In the genomic region with DNA sequence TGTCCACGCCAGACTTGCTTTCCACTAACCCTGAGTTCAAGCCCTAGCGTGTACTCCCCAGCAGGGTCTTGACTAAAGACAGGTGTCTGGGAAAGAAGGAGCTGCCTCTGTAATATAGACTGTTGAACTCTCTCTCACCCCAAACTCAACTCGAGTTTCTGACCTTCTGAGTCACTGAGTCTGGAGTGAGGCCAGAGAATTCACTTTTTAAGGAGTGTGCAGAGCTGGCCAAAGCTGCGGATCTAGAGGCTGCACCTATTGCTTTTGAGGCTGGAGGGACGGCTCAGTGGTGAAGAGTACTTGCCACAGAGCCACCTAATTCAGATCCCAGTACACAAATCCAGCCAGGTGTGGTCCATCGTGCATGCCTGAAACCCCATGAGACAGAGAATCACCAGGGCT, we compare ENCODE assay signal across 10 mouse cellular contexts. TPM values are rescaled to one million over a fixed set of nuclear protein-coding genes. Genes with fewer than 3 reads are reported as not detected.
DNase-seq lines count a peak whose midpoint lies in the region; ATAC-seq and TF ChIP-seq lines count a peak whose summit lies in the region.
"Had no signal": no experiment of that assay in that cellular context is flagged by ENCODE, and none has a peak within 500 bp of the region (broad histone marks: within the 10 kb centered on the region; RNA-seq: fewer than 3 reads in every experiment).

No protein-coding gene starts in this region.

- CTCF ChIA-PET in Patski (lab: Charles Lee) = interaction anchor here (1.5 to 3.8 kb wide), 5 partner anchors 18 to 72 kb away, joined by 4 to 15 read pairs (median 5); partner anchors contain the start of gene Soat2

- in situ Hi-C loops in Patski (cut with MboI; ENCODE audit: low pct_unique_long_range_greater_than_20kb) = no loop called here

- no peaks in the 10 kb centered on the region for H3K27me3 ChIP-seq in heart, postnatal 0 days (ENCODE audit: control insufficient read depth, insufficient read depth, low read length)
- no peaks in the 10 kb centered on the region for H3K27me3 ChIP-seq in Patski
- H3K27me3 ChIP-seq in embryonic facial prominence, embryonic 15.5 days = no peaks in the 10 kb centered on the region

- peak; percentile 40 for DNase-seq in heart, postnatal 0 days (ENCODE audit: low spot score)
- no peak for DNase-seq in heart, postnatal 4 days
- peak; percentile 75 for DNase-seq in Patski (ENCODE audit: low read depth, low spot score)
- peak; percentile 51 for DNase-seq in lung, postnatal 10 days
- DNase-seq in spleen, adult 12 weeks (ENCODE audit: low spot score) = no peak
- no peak for DNase-seq in frontal cortex, postnatal 25 days (ENCODE audit: low spot score in 2 of 2)
- no peak for DNase-seq in yolk sac, embryonic 10.5 days (ENCODE audit: low spot score)
- DNase-seq: cerebellum, adult 11 months had no signal

- peak overlapping the region; percentile 30 for H3K27ac ChIP-seq in heart, postnatal 0 days (ENCODE audit: low read depth)
- H3K27ac ChIP-seq in embryonic facial prominence, embryonic 15.5 days (replicated peaks) = peak overlapping the region; percentile 59

- TF ChIP-seq CTCF in heart, postnatal 0 days (IDR thresholded peaks at IDR 0.05; ENCODE audit: low read depth) = no peak
- no peak for TF ChIP-seq CTCF in Patski (IDR thresholded peaks at IDR 0.05)

- no peaks in the 10 kb centered on the region for H3K36me3 ChIP-seq in heart, postnatal 0 days (replicated peaks; ENCODE audit: control insufficient read depth, insufficient read depth, low read length)
- H3K36me3 ChIP-seq in embryonic facial prominence, embryonic 15.5 days = peaks cover 3% of the 10 kb centered on the region; the same call in 1 of the 2 replicates

- TF ChIP-seq EP300 in heart, postnatal 0 days (IDR thresholded peaks at IDR 0.05; ENCODE audit: low read depth) = no peak

- POLR2A ChIA-PET in Patski (lab: Charles Lee) = no interaction called here

- no peak overlapping the region for H3K9ac ChIP-seq in heart, postnatal 0 days (replicated peaks; ENCODE audit: low read depth, low read length)
- no peak overlapping the region for H3K9ac ChIP-seq in embryonic facial prominence, embryonic 15.5 days

- H3K4me2 ChIP-seq in heart, postnatal 0 days (ENCODE audit: low read depth, low read length) = no peak overlapping the region
- H3K4me2 ChIP-seq in embryonic facial prominence, embryonic 15.5 days (replicated peaks) = no peak overlapping the region
- H3K4me2 ChIP-seq: midbrain, embryonic 11.5 days had no signal

- peak; percentile 67; the same call in 1 of the 2 replicates for ATAC-seq in heart, postnatal 0 days (ENCODE audit: insufficient read depth, low read depth)
- peak; percentile 87 for ATAC-seq in Patski
- ATAC-seq in embryonic facial prominence, embryonic 15.5 days (ENCODE audit: insufficient number of reproducible peaks, low FRiP score, low TSS enrichment, low read depth) = peak; percentile 52

- no peaks in the 10 kb centered on the region for H3K9me3 ChIP-seq in heart, postnatal 0 days (replicated peaks; ENCODE audit: control insufficient read depth, low read length)
- H3K9me3 ChIP-seq in embryonic facial prominence, embryonic 15.5 days (replicated peaks) = no peaks in the 10 kb centered on the region

- no peak overlapping the region for H3K4me3 ChIP-seq in heart, postnatal 0 days (ENCODE audit: low read depth, low read length)
- no peak overlapping the region for H3K4me3 ChIP-seq in embryonic facial prominence, embryonic 15.5 days (replicated peaks)

- peaks cover 11% of the 10 kb centered on the region for H3K4me1 ChIP-seq in heart, postnatal 0 days (ENCODE audit: control insufficient read depth, insufficient read depth)
- H3K4me1 ChIP-seq in embryonic facial prominence, embryonic 15.5 days = peaks cover 14% of the 10 kb centered on the region

- WGBS in heart, postnatal 0 days = 27% methylated on average over 6 of the region's 6 CpGs
- WGBS in embryonic facial prominence, embryonic 15.5 days = 22% methylated on average over 6 of the region's 6 CpGs

RNA-seq across cellular contexts. Expression of gene Soat2, which starts 17.3 kb away (rescaled TPM):
- total RNA-seq in heart, postnatal 0 days (2014; rRNA removed; ENCODE audit: low replicate concordance) = 1.7 TPM in 1 of 2 replicates, not detected in the other
- 0.08 and 0.14 TPM in 2 replicates for polyA plus RNA-seq in heart, postnatal 0 days (2015; fragmentation: Nextera tagmentation; extraction: Ambion mirVana)
- total RNA-seq in heart, postnatal 4 days (2021) = under 1 TPM; 0.11 to 0.17 TPM
- polyA plus RNA-seq in Patski (2021) = 0.13 TPM
- polyA plus RNA-seq in embryonic facial prominence, embryonic 15.5 days (2015; fragmentation: Nextera tagmentation; extraction: Ambion mirVana) = 0.21 and 0.41 TPM in 2 replicates
- polyA plus RNA-seq: midbrain, embryonic 11.5 days had no signal

RNA-seq across cellular contexts. Expression of gene Igfbp6, which starts 23.5 kb away (rescaled TPM):
- 30.5 and 35.4 TPM in 2 replicates for total RNA-seq in heart, postnatal 0 days (2014; rRNA removed; ENCODE audit: low replicate concordance)
- polyA plus RNA-seq in heart, postnatal 0 days (2015; fragmentation: Nextera tagmentation; extraction: Ambion mirVana) = 24.0 and 24.2 TPM in 2 replicates
- total RNA-seq in heart, postnatal 4 days (2021) = 10 to 100 TPM; 10.0 to 12.5 TPM
- polyA plus RNA-seq in Patski (2021) = 0.05 TPM
- 8.3 and 8.8 TPM in 2 replicates for polyA plus RNA-seq in embryonic facial prominence, embryonic 15.5 days (2015; fragmentation: Nextera tagmentation; extraction: Ambion mirVana)

RNA-seq across cellular contexts. Expression of gene Spryd3, which starts 31.6 kb away (rescaled TPM):
- total RNA-seq in heart, postnatal 0 days (2014; rRNA removed; ENCODE audit: low replicate concordance) = 20.0 and 22.8 TPM in 2 replicates
- polyA plus RNA-seq in heart, postnatal 0 days (2015; fragmentation: Nextera tagmentation; extraction: Ambion mirVana) = 15.1 and 16.0 TPM in 2 replicates
- 10 to 100 TPM; 19.9 to 22.6 TPM for total RNA-seq in heart, postnatal 4 days (2021)
- polyA plus RNA-seq in Patski (2021) = 47.4 TPM
- polyA plus RNA-seq in embryonic facial prominence, embryonic 15.5 days (2015; fragmentation: Nextera tagmentation; extraction: Ambion mirVana) = 27.4 and 31.7 TPM in 2 replicates

RNA-seq across cellular contexts. Expression of gene Zfp740, which starts 35.4 kb away (rescaled TPM):
- 31.1 and 38.4 TPM in 2 replicates for total RNA-seq in heart, postnatal 0 days (2014; rRNA removed; ENCODE audit: low replicate concordance)
- 17.7 and 18.8 TPM in 2 replicates for polyA plus RNA-seq in heart, postnatal 0 days (2015; fragmentation: Nextera tagmentation; extraction: Ambion mirVana)
- total RNA-seq in heart, postnatal 4 days (2021) = 10 to 100 TPM; 45.3 to 49.4 TPM
- polyA plus RNA-seq in Patski (2021) = 96.4 TPM
- 61.5 and 62.7 TPM in 2 replicates for polyA plus RNA-seq in embryonic facial prominence, embryonic 15.5 days (2015; fragmentation: Nextera tagmentation; extraction: Ambion mirVana)

RNA-seq across cellular contexts. Expression of gene Csad, which starts 36.9 kb away (rescaled TPM):
- total RNA-seq in heart, postnatal 0 days (2014; rRNA removed; ENCODE audit: low replicate concordance) = 43.9 and 64.7 TPM in 2 replicates
- polyA plus RNA-seq in heart, postnatal 0 days (2015; fragmentation: Nextera tagmentation; extraction: Ambion mirVana) = 27.7 and 33.1 TPM in 2 replicates
- 10 to 100 TPM; 26.8 to 29.9 TPM for total RNA-seq in heart, postnatal 4 days (2021)
- 79.6 TPM for polyA plus RNA-seq in Patski (2021)
- polyA plus RNA-seq in embryonic facial prominence, embryonic 15.5 days (2015; fragmentation: Nextera tagmentation; extraction: Ambion mirVana) = 99.1 and 106 TPM in 2 replicates

Comparison
In these comparisons a context has a peak if more than half of its experiments do, and no peak if none do; other contexts are left out.
1. DNase-seq: peak in heart, postnatal 0 days (single experiment), Patski (single experiment) and lung, postnatal 10 days (single experiment); none in heart, postnatal 4 days (single experiment), spleen, adult 12 weeks (single experiment), frontal cortex, postnatal 25 days (0 of 2) and yolk sac, embryonic 10.5 days (single experiment).
2. Peak in every context shown above with its lines, with median percentiles within 50 percentile points of each other: ATAC-seq.